Mouse (Mus musculus) kidney, adult 2 months (tissue): ENCODE measurements around the gene Ncaph2. TPM values are rescaled to one million over a fixed set of nuclear protein-coding genes. Genes with fewer than 3 reads are reported as not detected.
A peak's percentile ranks its signal among the peaks of the same experiment; 100 is the strongest.

ENCODE experiments used
- DNase-seq: peaks from one replicate; pipeline ENCODE4 v3.0.0; 2021
- H3K27ac ChIP-seq: fragments of 200-500 bp; 2 replicates; pipeline ENCODE4 v1.5.1; 2012; ENCODE audit warnings: low read depth, low read length, control low read depth, inconsistent platforms; ENCODE audit not compliant: insufficient read depth
- H3K27me3 ChIP-seq: fragments of 200-500 bp; replicated peaks from 2 replicates; pipeline ENCODE4 v1.6.1; 2012; ENCODE audit warnings: mild to moderate bottlenecking, moderate library complexity, low read length, inconsistent platforms; ENCODE audit not compliant: control insufficient read depth, insufficient read depth
- H3K36me3 ChIP-seq: fragments of 200-500 bp; 2 replicates; pipeline ENCODE4 v1.6.1; 2012; ENCODE audit warnings: mild to moderate bottlenecking, moderate library complexity, low read length, inconsistent platforms; ENCODE audit not compliant: control insufficient read depth, insufficient read depth
- H3K4me1 ChIP-seq: fragments of 200-500 bp; 2 replicates; pipeline ENCODE4 v1.6.1; 2011; ENCODE audit warnings: low read length; ENCODE audit not compliant: control insufficient read depth, insufficient read depth
- H3K4me3 ChIP-seq: fragments of 200-500 bp; 2 replicates; pipeline ENCODE4 v1.5.1; 2011; ENCODE audit warnings: mild to moderate bottlenecking, low read depth, low read length, control low read depth; ENCODE audit not compliant: insufficient read depth
- CTCF ChIP-seq: fragments of 200-500 bp; conservative IDR thresholded peaks from 2 replicates; pipeline ENCODE4 v1.5.1; 2011; ENCODE audit warnings: low read depth, mild to moderate bottlenecking, control low read depth, low read length, moderate library complexity, mixed read lengths; ENCODE audit not compliant: insufficient read depth, insufficient read length
- POLR2A ChIP-seq: fragments of 200-500 bp; IDR thresholded peaks from one replicate; pipeline ENCODE4 v1.6.1; 2011; ENCODE audit warnings: low read depth, low read length, control low read depth
- WGBS: fragments of 180-500 bp; shearing (Covaris S2); methylation state at CpG from one replicate; pipeline ENCODE4 v1.1.7; 2018; 5-methylcytosine and 5-hydroxymethylcytosine counted together
- polyA plus RNA-seq: library from polyadenylated mRNA; depleted of rRNA; stranded (reverse); fragments of >200 nt; gene quantifications from 2 replicates; pipeline ENCODE4 v1.2.3, GENCODE M21; 2012

Ncaph2 gene
- polyA plus RNA-seq, 1 experiment = 111 TPM

GRCm38 (mm10) chr15:89377938-89378828, 22.7 kb downstream of the Ncaph2 start:
- no peaks in the 10 kb centered on the region for H3K36me3 ChIP-seq
- no peak overlapping the region for H3K27ac ChIP-seq
- H3K4me3 ChIP-seq = peak overlapping the region; percentile 44
- DNase-seq = peak; percentile 11
- peaks cover 4% of the 10 kb centered on the region; the same call in 1 of the 2 replicates for H3K4me1 ChIP-seq
- no peaks in the 10 kb centered on the region for H3K27me3 ChIP-seq
- WGBS = 22% methylated on average over 46 of the region's 46 CpGs
- no peak for TF ChIP-seq POLR2A
- no peak for TF ChIP-seq CTCF

- under 1% methylated on average over 33 of the region's 33 CpGs for WGBS
- no peak for TF ChIP-seq POLR2A
- no peak for TF ChIP-seq CTCF
- Histone ChIP-seq H3K36me3 (no peaks in the 10 kb centered on the region), H3K4me1 (0 out of 2 replicates have a peak, but pooled peaks cover 3% of the 10 kb centered on the region), H3K4me3 (peak within 1 kb of the TSS; percentile 44), H3K27ac (no peak within 1 kb of the TSS), H3K27me3 (no peaks in the 10 kb centered on the region)
- DNase-seq = peak; percentile 61
Measured at GRCm38 (mm10) chr15:89378831-89379401, 23.4 kb downstream of the Ncaph2 start, which contains the start of gene Odf3b. Gene Odf3b, minus strand, starts transcription at chr15:89379282.

- peak overlapping the region; percentile 44; the same call in 1 of the 2 replicates for H3K4me3 ChIP-seq
- 22% methylated on average over 10 of the region's 10 CpGs for WGBS
- H3K27me3 ChIP-seq = no peaks in the 10 kb centered on the region
- H3K27ac ChIP-seq = no peak overlapping the region
- no peaks in the 10 kb centered on the region for H3K4me1 ChIP-seq
- peak; percentile 16 for DNase-seq
- H3K36me3 ChIP-seq = no peaks in the 10 kb centered on the region
- TF ChIP-seq CTCF (no peak), POLR2A (no peak)
Measured at GRCm38 (mm10) chr15:89379429-89379828, 23.9 kb downstream of the Ncaph2 start.

GRCm38 (mm10) chr15:89384617-89385016, 29.1 kb downstream of the Ncaph2 start, which contains the start of gene Klhdc7b:
Gene Klhdc7b, plus strand, starts transcription at chr15:89384917.
- 81% methylated on average over 7 of the region's 7 CpGs for WGBS
- H3K27ac ChIP-seq = no peak within 1 kb of the TSS
- H3K4me3 ChIP-seq = no peak within 1 kb of the TSS
- DNase-seq = no peak
- no peaks in the 10 kb centered on the region for H3K36me3 ChIP-seq
- TF ChIP-seq CTCF (no peak), POLR2A (no peak)
- no peaks in the 10 kb centered on the region for H3K27me3 ChIP-seq
- H3K4me1 ChIP-seq = no peaks in the 10 kb centered on the region

GRCm38 (mm10) chr15:89387127-89387526, 31.6 kb downstream of the Ncaph2 start:
- Histone ChIP-seq H3K4me1 (no peaks in the 10 kb centered on the region), H3K27me3 (no peaks in the 10 kb centered on the region), H3K4me3 (no peak overlapping the region), H3K27ac (no peak overlapping the region), H3K36me3 (no peaks in the 10 kb centered on the region)
- no peak for DNase-seq
- WGBS = 44% methylated on average over 12 of the region's 12 CpGs
- TF ChIP-seq POLR2A = no peak
- TF ChIP-seq CTCF = no peak

- Histone ChIP-seq H3K4me3 (no peak overlapping the region), H3K27me3 (no peaks in the 10 kb centered on the region), H3K4me1 (no peaks in the 10 kb centered on the region), H3K36me3 (no peaks in the 10 kb centered on the region), H3K27ac (no peak overlapping the region)
- TF ChIP-seq CTCF (no peak), POLR2A (no peak)
- 94% methylated on average over 10 of the region's 10 CpGs for WGBS
- no peak for DNase-seq
Measured at GRCm38 (mm10) chr15:89390081-89390480, 34.6 kb downstream of the Ncaph2 start.

- no peaks in the 10 kb centered on the region for H3K4me1 ChIP-seq
- TF ChIP-seq POLR2A = no peak
- no peak for TF ChIP-seq CTCF
- DNase-seq = peak; percentile 78
- H3K36me3 ChIP-seq = no peaks in the 10 kb centered on the region
- H3K4me3 ChIP-seq = no peak overlapping the region
- H3K27ac ChIP-seq = no peak overlapping the region
- no peaks in the 10 kb centered on the region for H3K27me3 ChIP-seq
- 60% methylated on average over 4 of the region's 4 CpGs for WGBS
Measured at GRCm38 (mm10) chr15:89396883-89397282, 41.4 kb downstream of the Ncaph2 start.
